Mouse (Mus musculus): ENCODE measurements at regions not wholly inside any gene's neighbourhood (a gene's known extent, or its start where the extent isn't known, plus 50 kb on each side); places are given as distances from the start of the nearest gene placed in this dataset.

DNA sequence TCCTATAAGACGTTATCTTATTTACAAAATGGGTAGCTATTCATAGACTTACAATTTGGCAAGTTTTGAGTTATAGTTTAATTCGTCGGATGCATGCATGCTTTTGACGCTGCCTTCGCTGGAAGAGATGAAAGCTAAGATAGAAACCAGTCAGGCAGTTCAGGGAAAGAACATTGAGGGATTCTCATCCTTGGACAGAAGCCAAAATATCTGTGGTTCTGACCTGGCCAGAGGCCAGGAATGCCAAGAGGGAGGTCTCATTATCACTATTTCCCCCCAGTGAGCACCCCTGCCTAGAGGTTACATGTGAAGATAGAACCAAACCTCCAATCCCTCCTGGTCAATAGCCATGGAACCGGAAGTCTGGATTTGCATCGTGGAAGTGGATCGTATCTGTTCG lies 167.1 kb upstream of the Ankrd55 start:
- DNase-seq (ENCODE audit: low spot score in 2 of 2), result no peak

DNA sequence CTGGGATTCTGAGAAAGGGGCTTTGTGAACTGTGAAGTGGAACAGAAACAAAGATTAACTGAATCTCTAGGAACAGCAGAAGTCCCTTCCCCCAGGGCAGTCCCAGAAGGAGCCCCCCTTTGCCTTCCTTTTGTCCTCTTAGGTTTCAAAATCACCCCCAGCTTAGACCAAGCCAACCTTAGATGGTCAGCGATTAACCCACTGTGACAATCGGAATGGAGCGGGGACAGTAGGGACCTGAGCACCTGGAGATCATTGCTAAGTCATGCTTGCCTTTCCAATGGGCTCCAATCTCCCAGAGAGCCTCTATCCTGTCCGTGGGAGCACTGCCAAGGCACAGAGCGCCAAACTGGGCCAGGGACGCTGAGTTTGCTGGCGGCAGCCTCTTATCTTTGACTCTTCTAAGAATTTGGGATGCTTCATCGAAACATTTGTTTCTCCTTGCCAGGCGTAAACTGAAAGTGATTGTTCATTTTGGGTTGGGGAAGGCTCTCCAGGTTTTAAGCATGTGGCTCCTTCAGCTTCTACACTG lies 165.3 kb upstream of the Ankrd55 start:
- DNase-seq (ENCODE audit: low spot score in 2 of 2), result no peak

DNA sequence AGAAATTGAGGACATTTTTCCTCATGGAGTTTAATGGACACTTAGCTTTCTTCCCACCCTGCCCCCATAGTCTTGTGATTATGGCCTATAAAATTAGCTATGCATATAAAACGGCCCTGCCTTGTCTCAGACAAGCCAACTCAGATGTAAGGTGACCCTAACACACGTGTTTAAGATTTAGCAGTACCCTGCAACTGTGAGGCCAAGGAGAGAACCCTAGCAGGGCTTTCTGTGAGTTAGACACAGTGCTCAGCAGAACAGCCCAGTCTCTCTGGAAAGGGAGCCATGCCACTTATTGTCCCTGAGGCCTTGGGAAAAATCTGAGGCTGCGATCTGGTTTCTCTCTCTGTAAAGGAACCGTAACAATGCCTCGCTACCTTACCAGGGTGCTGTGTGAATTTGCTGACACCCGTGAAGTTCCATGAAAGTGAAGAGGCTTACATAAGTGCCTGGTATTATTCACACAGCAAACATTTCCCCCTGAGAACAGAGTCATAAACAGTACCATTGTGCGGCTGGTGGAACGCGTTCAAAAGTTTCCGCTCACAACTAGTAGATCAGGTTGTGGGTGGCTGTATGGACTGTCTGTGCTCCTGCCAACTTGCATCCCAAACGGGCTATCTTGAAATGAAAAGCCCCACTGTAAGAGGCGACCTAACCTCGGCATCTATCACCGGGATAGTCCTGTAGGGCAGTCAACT lies 162.3 kb upstream of the Ankrd55 start:
- DNase-seq (ENCODE audit: low spot score in 2 of 2), result no peak

DNA sequence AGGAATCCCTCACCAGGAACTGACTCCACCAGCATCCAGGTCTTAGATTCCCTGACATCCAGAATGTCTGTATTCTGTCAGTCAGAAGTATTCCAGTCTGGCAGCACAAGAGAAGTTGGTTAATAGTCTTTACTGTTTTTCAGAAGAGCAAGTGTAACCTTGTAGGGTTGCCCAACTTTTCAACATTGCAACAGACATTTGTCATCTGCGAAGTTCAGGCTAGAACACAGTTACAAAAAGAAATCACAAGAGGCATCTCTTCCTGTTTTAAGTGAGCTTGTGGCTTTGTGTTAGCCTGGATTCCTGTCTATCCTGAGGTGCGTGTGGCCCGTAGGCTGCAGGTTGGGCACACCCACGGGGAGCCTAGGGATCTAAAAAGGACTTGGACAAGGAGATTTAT lies 158.0 kb upstream of the Ankrd55 start:
- no peak for DNase-seq (ENCODE audit: low spot score in 2 of 2)

DNA sequence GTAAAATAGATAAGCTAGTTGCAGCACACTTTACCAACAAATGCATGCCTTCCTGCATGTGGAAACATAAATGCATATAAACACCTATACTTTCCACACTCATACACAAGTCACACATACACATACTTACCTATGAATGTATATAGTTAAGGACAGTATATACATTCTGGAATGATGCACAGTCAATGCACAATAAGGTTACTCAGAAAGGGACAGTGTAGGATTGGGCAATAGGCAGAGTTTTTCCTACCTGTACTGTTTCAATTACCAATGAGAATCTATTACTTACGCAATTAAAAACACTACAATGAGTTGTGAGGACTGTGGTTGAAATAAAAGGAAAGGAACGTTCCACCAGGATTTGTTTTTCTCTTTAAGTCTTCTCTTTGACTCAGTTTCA lies 157.5 kb upstream of the Ankrd55 start:
- DNase-seq (ENCODE audit: low spot score in 2 of 2), result no peak

DNA sequence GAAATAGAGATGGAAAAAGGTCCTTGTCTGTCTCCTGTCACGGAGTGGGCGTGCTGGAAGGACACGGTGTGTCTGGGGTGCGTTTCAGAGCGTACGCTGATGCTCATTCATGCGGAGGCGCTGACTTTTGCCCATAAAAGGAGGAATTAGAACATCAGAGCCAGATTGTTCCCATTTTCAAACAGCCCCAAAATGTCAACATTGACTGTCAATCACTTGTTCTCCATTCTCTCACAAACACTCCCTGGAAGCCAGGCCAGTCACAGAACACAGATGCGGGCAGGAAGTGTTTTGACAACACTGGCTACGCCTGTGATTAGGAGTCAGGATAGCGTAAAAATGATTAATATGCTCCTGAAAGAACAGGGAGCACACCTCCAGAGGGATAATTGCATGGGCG lies 157.1 kb upstream of the Ankrd55 start:
- DNase-seq (ENCODE audit: low spot score in 2 of 2), result no peak

DNA sequence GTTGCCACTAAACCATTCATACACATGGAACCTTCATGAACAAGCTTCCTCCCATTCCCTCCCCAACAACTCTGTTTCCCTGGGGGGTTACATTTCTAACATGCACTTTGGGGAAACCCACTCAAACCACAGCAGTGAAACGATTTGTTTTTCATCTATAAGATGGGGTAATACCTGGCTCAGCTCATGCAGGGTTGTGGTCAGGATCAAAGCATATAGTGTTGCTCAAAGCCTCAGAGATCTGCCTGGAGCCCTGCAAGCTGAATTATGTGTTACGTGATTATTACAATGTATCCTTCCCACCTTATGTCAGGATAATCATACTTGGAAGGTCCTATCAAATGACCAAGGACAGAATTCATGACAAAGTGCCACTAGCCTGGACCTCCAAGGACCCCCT lies 154.5 kb upstream of the Ankrd55 start:
- DNase-seq (ENCODE audit: low spot score in 2 of 2), result no peak

DNA sequence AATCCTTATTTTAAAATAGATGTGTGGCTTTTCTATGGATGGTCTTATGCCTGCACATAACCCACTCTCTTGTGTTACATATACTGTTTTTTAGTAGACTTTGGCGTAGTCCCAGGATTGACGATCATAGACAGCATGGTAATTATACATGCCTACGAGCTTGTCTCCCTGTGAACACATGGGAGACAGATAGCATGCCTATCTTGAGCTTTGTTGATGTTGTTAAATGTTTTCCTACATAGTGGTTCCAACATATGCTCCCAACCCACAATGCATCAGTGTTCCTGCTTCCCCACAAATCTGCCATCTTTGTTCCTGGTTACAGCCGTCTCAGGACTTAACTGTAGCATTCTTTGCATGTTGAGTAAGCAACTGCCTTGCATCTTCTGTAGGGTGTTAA lies 153.6 kb upstream of the Ankrd55 start:
- DNase-seq (ENCODE audit: low spot score in 2 of 2), result no peak

DNA sequence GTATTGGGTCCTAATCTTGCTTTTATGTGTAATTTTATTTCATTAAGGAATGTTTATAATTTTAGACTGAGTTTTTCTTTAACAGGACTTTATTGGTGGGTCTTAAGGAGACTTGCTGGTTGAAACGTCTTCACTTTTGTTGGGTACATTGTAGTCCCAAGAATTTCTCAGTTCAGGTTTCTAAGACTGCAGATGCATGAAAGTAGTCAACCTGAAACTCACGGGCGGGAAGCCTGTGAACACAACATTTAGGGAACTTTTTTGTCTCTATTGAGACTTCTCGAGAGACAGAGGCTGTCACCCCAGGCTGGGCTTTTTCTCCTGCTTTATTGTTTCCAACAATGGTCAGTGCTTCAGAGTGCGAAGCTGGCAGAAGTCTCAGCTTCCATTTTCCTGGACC lies 152.5 kb upstream of the Ankrd55 start:
- no peak for DNase-seq (ENCODE audit: low spot score in 2 of 2)

DNA sequence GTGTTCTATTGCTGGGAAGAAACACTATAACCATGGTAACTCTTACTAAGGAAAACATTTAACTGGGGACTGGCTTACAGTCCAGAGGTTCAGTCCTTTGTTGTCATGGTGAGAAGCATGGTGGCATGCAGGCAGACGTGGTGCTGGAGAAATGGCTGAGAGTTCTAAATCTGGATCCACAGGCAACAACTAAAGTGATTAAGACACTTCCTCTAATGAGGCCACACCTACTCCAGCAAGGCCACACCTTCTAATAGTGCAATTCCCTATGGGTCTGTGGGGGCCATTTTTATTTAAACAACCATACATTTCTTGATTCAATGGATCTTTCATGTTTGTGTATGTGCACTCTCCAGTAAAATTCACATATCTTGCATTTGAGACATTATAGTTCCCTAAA lies 151.4 kb upstream of the Ankrd55 start:
- no peak for DNase-seq (ENCODE audit: low spot score in 2 of 2)

DNA sequence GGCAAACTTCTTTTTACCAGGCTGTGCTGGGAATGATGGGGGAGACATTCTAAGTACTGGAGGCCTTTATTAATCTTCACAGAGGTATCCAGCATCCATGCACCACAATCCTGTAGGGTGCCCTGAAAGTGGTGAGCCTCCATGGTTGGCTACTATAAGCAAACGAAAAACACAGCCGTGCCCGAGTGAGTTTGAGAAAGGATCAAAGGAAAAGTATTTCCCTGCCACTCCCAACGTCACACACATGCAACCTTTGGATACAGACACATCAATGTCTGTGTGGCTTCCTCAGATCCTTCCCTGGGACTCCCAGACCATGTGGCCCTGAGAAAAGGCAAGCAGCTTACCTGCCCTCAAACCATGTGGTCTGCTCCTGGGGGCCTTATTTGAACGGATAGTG lies 147.4 kb upstream of the Ankrd55 start:
- DNase-seq (ENCODE audit: low spot score in 2 of 2), result no peak

DNA sequence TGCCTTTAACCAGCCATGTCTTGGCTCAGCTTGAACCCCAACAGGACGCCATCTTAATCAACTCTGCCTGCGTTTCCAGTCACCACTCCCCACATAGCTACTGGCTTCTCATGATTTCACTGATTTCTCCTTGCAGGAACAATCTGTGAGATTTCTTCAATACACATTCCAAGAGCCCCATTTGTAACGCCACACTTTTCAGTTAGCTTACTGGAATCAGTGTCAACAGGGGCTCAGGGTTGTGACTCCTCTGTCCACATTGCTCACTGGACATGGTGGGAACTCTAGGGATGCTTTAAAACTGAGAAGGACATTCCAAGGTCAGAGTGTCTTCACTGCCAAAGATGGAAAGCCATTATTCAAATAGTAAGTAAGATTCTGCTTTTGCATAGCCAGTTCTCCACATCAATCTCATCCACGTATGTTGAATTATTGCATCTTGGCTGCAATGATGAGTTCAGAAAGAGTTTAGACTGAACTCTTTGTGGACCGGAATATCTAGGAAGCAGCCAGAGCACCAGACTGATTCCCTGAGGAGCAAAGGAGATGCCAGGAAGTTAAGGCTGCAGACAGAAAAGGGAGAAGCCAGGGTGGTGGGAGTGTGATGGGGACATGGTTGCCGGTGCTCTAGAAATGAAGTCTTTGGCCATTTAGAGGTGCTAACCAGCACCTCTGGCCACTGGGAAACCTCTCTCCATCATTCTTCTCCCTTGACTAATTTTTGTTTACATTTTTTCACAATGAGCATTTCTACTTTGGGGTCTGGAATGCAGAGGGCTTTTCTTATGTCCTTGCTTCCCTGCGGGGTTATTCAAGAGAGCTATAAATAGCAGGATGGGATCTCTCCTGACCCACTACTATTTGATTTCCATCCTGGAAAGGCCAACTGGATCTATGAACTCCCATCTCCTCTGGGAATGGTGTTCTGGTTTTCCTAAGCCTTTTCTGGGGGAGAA lies 143.6 kb upstream of the Ankrd55 start:
- no peak for DNase-seq (ENCODE audit: low spot score in 2 of 2)

DNA sequence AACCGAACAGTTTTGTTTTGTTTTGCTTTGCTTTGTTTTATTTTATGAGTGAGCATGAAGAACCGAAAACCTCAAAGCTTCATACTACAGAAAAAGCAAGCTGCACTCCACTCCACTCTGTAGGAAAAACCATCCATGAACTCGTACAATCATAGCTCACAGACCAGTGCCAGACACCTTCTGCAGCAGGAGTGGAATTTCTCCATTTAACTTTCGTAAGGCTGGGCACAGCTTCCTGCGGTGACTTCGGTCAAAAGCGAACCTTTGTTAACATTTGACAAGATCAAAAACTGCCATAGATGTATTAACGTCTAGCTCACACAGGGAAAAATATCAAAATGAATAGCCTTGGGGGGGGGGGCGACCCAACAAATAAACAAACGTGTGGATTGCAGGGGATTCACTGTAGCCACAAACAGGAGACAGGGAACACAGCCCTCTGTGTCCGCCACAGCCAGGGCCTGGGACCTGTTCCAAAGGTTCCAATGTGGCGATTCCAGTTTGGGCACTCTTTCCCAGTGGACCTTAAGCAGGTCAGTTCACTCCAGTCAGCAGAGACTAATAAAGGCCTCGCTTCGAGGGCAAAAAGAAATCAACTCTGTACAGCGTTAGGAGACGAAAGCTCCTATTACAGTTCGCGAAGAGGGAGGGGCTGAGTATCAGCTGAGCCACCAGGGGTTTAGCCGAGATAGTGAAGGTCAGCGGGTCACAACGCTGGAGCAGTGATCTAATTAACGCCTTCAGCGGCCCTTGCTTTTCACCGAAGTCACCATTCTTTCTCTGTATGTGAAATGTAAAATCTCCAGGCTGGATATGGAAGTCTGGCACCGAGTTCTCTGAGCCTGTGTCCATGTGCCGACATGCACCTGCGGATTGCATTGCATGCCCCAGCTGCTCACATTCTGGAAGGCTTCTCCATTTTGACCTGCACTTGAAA lies 135.4 kb upstream of the Ankrd55 start:
- DNase-seq (ENCODE audit: low spot score in 2 of 2), result no peak

DNA sequence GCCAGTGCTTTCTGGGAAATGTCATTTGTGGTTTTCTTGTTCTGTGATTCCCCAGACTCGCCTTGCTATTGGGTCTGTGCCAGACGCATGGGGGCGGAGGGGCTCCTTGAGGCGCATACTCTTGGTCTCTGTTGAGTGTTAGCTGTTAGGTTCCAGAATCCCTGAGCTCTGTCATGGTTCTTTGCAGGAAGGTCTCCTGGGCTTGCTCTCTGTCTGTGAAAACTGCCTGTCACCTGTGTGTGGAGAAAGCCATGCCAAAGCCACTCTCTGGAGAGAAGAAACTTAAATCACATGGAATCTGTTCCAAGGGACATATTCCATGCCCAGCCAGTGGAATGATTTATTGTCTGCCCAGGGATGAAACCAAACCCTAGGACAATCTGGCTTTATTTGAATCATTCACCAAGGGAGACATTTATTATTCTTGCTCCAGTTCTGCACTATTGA lies 134.5 kb upstream of the Ankrd55 start:
- DNase-seq (ENCODE audit: low spot score in 2 of 2), result no peak

DNA sequence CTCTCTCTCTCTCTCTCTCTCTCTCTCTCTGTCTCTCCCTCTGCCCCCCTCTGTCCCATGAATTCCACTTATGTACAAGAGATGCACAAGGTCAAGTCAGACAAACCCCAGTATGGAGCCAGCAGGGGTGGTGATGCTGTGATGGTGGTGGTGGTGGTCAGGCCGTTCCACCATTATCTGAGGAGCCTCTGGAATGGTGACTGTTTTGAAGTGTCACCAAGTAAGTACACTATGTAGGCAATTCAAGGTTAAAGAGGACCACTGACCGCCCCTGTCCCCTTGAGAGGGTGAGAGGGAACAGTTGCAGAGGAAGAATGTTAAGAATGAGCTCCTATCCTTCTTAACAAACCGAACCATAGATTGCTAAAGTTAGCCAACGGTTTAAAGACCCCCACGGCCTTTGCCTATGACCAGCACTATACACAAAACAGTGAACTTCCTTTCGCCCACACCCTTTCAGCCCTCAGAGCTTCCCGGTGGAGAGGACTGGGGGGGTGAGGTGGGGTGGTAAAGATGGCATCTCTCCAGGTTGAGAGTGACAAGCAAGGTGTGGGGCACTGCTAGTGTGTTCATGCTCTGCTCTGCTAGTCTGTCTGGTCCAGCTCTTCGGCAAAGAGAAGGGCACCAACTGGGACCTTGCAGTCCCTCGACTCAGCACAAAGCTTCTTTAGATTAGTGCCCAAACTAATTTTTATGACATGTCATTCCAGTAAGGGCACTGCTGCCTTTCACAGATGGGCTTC lies 128.7 kb upstream of the Ankrd55 start:
- DNase-seq (ENCODE audit: low spot score in 2 of 2), result no peak

DNA sequence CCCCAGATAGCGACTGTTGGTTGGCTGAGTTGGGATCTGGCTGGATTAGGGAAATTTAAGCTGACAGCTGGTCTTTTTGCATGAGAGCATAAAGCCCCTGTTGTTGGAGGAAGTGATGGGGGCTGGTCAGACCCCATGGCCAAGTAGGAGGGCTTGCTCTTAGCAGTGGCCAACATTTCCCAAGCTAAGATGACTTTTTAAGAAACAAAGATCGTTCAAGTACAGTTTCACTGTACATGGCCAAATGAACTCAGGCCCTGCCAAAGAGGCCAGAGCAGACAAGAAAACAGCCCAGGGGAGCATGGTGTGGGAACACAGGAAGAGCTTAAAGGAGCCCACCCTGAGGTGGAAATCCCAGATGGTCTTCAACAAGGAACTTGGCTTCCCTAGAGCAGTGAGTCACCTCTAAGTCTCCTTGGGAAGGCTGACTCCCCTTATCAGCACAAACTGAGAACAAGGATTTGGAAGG lies 128.0 kb upstream of the Ankrd55 start:
- DNase-seq (ENCODE audit: low spot score in 2 of 2), result no peak

DNA sequence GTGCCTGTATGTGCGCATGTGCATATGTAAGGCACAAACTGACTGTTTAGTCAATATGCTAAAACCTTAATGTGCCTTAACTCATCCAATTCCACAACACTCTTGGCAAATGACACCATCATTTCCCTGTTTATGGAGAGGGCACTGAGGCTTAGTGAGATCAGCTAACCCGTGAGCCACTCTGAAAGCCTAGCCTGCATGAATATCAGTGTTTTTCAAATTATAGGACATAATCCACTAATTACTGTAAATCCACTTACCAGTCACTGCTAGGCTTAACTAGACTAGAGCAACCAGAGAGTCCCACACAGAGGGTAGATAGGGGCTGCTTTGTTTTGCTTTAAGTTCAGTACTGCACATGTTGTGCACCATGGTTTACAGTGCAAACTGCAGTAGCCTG lies 127.5 kb upstream of the Ankrd55 start:
- DNase-seq (ENCODE audit: low spot score in 2 of 2), result no peak

DNA sequence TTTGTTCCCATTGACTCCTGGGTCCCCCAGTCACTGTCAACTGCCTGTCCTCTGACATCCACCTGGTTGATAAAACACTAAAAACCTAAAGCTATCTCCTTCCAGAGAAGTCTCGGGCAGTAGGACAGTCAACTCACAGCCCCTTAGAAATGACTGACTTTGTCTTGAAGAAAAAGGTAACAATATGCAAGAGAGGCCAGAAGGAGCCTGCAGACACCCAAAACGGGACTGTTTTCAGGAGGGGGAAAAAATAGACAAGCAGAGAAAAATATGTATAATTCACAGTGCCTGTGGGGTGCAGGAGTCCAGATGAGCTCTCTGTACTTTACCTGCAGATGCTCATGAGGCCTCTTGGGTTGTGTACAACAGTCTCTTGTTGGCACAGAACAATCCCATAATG lies 126.4 kb upstream of the Ankrd55 start:
- DNase-seq (ENCODE audit: low spot score in 2 of 2), result no peak

DNA sequence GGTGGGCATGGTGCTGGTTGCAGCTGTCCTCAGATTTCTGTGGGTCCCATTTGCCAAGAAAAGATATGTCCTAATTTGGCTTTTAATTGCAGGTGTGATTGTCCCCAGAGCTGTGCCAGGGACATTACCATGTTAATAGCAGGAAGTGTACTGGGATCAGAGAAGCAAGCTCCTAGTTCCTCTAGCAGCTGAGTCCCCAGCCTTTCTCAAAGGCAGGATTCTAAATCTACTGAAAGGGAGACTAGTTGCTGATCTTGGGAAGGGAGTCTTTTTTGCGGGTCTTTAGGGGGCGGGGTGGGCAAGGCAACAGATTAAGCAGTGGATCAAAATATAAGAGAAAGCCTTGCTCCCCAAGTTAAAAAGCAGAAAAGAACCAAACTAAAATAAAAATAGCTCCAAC lies 122.3 kb upstream of the Ankrd55 start:
- no peak for DNase-seq (ENCODE audit: low spot score in 2 of 2)

DNA sequence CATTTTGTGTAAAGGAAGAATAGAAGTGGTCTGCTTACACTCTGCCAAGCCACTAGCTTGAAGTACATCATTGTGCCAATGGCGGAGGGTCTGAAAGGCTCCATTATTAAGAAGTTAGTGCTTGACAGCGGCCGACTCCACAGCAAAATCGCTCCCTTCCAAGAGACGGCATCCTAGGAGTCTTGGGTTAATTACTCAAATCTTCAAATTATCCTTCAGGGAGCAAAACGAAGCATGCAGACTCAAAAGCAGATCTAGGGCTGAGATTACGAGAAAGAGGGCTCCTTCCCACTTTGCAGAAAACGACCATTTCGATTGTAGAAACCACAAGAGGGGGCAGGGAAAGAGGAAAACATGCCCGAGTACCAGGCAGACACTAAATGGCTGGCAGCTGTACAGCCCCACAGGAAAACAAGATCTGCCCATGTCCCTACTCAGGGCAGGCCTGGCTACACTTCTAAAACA lies 121.9 kb upstream of the Ankrd55 start:
- DNase-seq (ENCODE audit: low spot score in 2 of 2), result peak in 1 of 2 experiments; percentile 13

DNA sequence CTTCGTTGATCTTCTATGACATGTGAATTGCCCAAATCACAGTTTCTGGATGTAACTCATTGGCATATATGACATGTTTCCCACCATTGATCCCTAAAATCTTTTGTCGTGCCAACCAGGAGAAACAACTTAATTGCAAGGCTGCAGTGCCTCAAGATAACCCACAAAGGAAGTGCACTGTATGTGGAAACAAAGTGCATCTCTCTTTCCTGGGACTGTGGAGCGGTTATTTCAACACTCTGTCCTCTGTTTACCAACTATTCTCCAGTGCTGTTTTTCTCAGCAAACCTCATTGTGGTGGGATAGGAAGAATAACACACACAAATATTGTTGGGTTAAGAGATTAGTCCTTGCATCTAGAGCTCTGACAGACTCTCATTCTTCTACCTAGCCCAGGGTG lies 119.8 kb upstream of the Ankrd55 start:
- no peak for DNase-seq (ENCODE audit: low spot score in 2 of 2)
